Mouse (Mus musculus): ENCODE data around the gene Polr2e.

Polr2e gene

GRCm38 (mm10) chr10:80016511-80016910 is 23.1 kb downstream of the Polr2e start, which contains the start of gene Arhgap45:
Gene Arhgap45 (plus strand): TSS chr10:80016653.
- no peak for DNase-seq

DNA sequence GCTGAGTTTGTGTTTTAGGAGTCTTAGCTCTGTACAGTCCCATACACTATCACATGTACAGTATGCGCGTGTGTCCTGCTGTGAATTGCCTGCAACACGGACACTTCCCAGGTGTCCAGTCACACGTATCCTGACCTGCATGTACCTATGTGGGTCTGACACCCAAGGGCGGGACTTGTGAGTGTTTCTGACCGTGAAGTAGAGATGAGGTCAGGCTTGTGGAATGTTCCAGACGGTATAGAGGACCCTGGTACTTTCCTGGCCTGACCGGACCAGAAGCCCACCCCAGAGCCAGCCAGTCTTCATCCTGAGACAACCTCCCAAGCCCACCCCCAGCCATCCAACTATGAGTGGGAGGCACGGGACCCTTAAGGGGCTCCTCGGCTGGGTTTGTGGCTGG is 24.0 kb downstream of the Polr2e start:
- no peak for DNase-seq

GRCm38 (mm10) chr10:80014484-80015290 is 24.9 kb downstream of the Polr2e start:
- no peak for DNase-seq

GRCm38 (mm10) chr10:80013609-80014008 is 26.0 kb downstream of the Polr2e start:
- DNase-seq = no peak

DNA sequence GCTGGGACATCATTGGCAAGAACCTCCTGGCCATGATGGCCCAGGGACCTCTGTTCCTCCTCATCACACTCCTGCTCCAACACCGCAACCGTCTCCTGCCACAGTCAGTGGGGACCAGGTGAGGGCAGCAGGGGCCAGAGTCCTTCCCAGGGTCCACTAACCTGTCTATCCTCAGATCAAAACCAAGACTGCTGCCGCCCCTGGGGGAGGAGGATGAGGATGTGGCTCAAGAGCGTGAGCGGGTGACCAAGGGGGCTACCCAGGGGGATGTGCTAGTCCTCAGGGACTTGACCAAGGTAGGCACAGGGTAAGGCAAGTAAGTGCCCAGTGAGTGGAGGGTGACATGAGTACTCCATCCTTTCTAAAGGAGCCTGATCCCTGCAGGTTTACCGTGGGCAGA is 27.9 kb downstream of the Polr2e start:
- no peak for DNase-seq

- DNase-seq = no peak
Observed at GRCm38 (mm10) chr10:80004233-80004705, 35.3 kb downstream of the Polr2e start.

DNA sequence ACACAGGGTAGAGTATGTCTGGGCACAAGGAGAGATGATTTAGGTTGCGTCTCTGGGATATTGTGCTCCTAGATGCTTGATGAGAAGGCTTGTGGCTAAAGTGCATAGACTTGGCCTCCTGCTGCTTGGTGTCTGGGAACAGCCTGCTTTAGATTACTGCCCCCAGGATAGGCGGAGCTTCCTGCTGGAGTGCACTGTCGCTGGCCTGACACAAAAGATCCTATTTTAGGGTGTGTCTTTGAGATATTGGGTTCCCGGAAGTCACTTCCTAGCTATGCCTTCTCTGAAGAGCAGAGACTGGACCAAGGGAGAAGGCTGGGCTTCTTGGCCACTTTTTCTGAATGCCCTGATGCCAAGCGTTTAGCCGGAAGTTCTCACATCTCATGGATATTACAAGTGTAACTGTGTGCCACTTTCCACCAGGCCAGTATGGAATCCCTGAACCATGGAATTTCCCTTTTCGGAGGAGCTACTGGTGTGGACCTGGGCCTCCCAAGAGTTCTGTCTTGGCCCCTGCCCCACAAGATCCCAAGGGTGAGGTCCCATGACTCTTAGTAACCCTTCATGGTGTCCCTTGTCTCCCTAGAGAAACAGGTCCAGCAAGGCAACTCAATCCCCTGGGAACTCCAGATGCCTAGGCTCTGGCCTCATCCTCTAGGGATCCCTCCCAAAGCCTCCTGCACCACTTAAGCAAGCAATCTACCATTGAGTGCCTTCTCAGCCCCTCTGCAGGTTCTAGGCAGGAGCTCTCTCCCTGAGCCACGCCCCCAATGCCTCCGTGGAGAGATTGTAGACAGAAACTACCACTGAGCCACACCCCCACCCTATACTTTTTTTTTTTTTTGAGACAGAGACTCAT is 36.0 kb downstream of the Polr2e start:
- DNase-seq = no peak

DNA sequence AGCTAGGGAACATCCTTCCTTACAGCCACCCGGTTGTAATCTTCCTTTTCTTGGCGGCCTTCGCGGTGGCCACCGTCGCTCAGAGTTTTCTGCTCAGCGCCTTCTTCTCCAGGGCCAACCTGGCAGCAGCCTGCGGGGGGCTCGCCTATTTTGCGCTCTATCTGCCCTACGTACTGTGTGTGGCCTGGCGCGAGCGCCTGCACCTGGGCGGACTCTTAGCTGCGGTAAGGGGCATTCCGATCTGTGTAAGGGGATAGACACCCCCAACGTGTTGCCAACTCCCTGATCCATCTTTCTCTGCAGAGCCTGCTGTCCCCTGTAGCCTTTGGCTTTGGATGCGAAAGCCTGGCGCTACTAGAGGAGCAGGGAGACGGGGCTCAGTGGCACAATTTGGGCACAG is 36.8 kb downstream of the Polr2e start:
- DNase-seq = no peak

GRCm38 (mm10) chr10:80001945-80002344 is 37.6 kb downstream of the Polr2e start:
- DNase-seq = no peak

DNA sequence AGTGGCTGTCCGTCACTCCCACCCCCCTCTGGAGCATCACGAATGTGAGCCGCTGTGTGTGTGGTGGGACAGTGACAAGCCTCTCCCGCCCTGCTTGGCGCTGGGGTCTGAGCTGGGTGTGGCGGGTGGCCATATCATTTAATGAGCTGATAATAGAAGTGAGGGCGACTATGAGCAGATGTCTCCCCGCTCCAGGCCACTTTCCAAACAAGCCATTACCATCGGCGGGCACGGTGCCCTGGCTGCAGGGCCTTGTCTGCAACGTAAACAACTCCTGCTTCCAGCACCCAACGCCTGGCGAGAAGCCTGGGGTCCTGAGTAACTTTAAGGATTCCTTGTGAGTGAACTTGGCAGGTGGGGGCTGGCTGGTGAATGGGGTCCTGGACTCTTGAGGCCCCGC is 41.8 kb downstream of the Polr2e start:
- peak; percentile 75 to 84 for DNase-seq

DNA sequence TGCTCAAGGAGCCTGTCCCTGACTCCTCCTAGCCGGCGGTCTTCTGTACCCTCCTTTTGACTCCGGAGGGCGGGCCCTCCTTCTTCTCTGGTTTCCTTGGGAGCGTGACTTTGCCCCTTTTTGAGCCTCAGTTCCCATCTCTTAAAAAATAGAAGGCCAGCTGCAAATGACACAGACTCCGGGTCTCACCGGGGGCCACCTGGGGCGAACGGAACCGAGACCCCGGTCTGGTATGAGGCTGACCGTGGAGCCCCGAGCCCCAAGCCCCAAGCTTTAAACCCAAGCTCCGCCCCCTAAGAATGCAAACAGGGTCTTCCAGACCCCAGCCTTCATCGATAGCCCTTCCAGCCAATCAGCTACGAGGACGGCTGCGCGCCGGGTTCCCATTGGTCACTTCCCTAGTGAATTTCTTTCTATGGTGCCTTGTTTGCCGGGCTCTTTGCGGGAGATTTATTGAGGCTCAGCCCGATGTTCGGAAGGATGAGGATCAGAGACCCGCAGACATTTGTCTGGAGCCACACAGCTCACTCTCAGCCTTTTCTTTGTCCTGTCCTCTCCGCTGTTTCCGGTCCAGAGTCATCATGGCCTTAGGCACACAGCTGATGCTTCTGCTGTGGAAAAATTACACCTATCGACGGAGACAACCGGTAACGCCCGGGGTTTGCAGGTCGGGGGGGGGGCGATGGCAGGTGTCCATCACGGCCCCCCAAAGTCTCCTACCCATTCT is 42.4 kb downstream of the Polr2e start:
- peak; percentile 84 to 85 for DNase-seq

DNA sequence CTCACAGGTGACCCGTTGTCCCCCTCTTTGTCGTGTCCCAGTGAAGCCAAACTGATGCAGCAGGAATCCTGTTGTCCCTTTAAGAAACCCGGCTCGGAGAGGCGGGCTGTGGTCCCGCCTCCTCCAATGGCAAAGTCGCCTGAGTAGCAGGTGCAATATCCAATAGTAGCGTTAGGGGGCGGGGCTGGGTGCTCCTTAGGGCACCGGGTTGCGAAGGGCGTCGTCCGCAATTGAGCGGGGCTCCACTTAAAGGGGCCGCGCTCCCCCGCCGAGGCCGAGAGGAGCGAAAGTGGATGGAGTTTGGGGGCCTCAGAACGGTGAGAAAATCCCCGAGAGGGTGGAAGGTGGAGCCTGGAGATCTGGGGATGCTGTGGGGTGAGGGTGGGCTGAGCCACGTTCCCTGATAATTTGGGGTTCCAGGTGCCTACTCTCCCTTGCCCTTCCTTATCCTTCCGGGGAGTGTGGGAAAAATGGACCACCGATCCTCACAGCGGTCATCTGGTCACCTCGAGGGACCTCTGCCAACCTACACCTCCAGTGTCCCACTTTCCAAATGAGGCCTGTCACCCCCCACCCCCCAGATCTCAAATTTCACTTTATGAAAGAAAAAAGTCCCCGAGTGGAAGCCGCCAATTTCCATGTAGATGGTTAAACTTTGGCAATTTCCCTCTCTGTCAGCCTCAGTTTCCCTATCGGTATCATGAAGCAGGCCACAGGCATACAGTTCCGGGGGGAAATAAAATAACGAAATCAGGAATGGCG is 43.1 kb downstream of the Polr2e start, which contains the start of gene Abca7:
Abca7 (plus strand) TSS at position 223 of the 762 bp plus-strand sequence.
- DNase-seq = peak; percentile 99 to 100

DNA sequence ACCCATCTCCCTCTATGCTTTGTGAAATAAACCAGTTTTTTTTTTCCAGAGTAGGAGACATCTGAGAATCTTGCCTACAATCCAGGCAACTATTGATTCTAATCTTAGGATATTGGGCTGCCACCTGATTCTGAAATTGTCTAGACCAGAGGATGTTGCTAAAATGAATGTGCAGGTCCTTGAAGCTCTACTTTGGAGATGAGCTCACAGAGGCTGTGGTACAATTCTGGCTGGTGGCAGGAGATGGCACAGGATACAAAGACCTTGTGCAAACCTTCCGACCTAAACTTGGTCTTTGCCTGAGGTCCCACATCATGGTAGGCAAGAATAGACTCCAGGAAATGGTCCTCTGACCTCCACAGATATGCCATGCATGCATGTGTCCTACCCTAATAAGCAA is 44.0 kb downstream of the Polr2e start:
- no peak for DNase-seq

DNA sequence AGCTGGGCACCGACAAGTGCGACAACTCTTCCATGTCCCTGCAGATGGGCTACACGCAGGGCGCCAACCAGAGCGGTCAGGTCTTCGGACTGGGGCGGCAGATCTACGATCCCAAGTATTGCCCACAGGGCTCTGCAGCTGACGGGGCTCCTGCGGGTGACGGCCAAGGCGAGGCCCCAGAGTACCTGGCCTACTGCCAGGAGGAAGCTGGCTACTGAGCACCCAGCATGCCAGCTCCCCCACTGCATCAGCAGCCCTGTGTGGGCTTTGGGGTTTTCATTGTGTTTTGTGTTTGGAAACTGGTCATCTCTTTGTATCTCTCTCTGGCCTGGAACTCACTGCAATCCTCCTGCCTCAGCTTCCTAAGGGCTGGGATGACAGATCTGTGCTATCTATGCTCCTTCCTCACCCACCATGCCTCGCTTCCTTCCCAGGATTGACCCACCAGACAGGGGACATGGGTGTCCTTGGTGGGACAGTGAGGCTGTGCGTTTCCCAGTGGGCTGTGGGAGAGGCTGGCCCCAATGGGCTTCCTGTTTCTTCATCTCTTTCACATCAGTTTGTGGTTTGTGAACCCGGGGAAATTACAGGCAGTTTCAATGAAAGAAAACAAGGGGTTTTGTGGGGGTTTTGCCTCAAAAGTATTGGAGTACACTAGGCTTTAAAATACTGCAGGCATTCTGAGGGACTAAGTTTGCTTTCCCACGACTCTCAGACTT is 45.0 kb downstream of the Polr2e start:
- no peak for DNase-seq

DNA sequence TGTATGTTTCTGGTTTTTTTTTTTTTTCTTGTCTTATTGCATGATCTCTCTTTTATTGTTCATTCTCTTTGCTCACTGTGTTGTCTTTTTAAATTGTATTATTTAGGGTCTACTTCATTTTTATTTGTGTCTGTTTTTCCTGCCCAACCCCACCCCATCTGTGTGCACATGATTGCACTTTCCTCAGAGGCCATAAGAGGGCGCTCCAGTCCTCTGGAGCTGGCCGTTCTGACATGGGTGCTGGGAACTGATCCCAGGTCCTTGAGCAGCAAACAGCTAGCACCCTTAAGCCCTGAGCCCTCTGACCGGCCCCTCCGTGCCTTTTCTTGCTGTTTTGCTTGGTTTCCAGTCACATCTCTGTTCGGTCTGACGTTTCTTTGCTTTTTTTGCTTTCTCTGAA is 48.0 kb downstream of the Polr2e start:
- no peak for DNase-seq

DNA sequence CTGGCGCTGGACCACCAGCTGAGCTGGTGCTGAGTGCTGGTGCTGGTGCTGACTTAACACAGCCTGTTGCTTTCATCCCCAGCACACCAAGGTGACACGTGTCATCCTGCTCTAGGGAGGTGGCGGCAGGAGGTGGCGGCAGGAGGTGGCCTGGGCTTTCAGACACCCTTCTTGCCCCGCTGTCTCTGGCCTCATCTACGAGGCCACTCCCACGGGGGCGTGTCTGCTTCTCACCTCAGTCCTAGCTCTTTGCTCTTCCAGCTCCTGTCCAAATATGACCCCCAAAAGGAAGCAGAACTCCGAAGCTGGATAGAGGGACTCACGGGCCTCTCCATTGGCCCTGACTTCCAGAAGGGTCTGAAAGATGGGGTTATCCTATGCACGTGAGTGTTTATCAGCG is 48.5 kb downstream of the Polr2e start:
- DNase-seq = no peak

- DNase-seq = no peak
Observed at GRCm38 (mm10) chr10:79989870-79990269, 49.7 kb downstream of the Polr2e start.

DNA sequence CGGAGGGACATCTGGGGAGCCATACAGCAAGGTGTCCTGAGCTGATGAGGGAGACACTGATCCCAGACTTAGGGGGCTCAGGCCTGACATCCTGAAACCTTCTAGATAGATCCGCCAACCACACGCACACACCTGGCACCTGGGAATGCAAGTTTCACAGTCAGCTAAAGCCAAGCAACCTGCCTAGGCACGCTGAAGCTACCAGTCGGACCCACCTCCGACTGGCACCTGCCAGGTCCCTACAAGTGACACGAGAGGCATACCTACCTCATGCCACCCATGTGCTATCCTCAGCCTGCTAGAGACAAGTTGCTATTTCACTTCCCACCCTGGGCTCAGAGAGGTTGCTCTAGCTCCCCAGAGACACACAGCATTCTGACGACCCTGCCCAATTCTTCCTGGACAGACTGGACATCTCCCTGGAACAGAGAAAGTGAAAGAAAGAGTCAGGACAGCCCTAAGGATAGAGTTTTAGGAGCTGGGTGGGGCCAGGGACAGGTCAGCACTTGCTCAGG is 50.3 kb downstream of the Polr2e start:
- no peak for DNase-seq

DNA sequence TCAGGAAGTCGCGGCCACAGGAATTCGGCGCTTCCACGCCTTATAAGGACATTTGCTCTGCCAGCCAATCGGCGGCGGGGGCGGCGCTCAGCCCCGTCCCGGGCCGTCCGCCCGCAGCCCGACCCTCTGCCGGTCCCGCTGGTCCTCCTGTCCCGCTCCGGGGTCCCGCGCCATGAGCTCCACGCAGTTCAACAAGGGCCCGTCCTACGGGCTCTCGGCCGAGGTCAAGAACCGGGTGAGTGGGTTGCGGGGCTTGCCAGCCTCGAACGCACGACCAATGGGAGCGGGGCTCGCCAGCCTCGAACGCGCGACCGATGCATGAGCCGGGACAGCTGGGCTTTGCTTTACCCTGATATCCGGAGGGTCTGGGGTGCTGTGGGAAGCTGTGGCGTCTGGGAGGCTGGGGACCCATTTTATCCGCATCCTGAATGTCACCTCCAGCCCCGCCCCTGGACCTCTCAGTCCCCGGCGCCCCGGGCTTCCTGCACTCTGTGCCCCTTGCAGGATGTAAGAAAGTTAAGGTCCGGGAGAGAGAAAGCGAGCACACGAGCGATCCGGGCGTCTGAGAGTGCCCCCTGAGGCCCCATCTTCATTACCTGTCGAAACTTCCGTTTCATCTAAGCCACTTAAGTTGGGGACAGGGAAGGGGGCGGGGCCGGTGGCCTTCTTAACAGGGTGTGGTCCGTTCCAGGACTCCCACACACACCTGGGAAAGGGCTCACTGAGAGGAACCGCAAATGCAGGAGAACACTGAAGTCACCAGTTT is 50.9 kb downstream of the Polr2e start, which contains the start of gene Cnn2:
Cnn2 (plus strand) TSS at position 79 of the 766 bp plus-strand sequence.
- no peak for DNase-seq

DNA sequence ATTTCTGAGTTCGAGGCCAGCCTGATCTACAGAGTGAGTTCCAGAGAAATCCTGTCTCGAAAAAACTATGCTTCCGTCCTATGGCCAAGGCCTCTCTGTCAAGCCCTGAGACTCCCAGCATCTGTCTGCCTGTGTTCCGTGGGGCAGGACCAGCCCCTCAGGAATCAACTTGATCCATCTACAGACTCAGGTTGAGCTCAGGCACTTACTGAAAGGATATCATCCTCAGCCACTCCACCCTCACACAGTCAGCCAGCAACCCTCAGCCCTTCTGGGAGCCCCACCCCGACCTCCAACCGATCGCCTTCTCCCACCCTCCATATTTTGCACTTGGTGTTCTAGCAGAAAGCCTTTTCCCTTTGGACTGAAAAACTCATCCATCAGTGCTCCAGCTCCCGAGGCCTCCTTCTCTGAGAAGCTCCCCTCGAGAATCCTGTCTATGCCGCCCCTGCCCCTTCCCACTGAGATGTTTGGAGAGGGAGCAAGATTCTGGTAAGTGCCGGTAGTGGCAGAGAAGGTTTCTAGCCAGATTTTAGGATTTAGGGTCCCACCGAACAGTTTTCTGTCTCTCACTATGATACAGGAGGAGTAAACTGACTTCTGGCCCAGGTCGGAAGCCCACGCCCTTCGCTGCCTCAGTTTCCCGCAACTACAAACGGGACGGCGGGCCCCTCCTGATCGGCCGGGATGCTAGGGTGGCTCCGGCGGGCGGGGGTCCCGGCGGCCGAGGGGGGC is 51.7 kb downstream of the Polr2e start:
- no peak for DNase-seq

Measured in cerebellum, postnatal 14 days (tissue).